Mouse (Mus musculus) liver, postnatal 0 days (tissue): ENCODE measurements around the gene AI661453.

Experiments
- CTCF ChIP-seq: sonication (generic); IDR thresholded peaks from 2 replicates; pipeline ENCODE4 v1.5.1; 2016; ENCODE audit warnings: antibody characterized with exemption, low read depth
- EP300 ChIP-seq: IDR thresholded peaks from 2 replicates; pipeline ENCODE4 v1.6.1; 2016; ENCODE audit warnings: antibody characterized with exemption, low read depth, mild to moderate bottlenecking

DNA sequence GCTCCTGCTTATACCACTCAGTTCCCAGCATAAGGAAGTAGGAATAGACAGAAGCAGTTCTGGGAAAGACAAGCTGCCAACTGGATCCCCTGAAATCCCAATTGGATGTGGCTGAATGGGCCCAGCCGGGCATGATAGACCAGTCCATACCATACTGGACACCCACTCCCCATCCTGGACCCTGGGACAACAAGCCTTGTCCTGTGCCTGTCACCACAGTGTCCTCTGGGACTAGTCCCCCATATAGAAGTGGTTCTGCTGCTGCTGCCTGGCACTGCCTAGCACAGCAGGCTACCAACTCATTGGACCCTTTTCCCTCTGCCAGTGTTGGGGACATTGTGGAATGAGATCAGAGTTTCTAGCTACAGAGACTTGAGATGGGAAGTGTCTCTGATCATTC is 69.6 kb downstream of the AI661453 start:
- TF ChIP-seq CTCF (no peak), EP300 (no peak)
